ENCODE assay signal across 15 mouse cellular contexts in the genomic region with DNA sequence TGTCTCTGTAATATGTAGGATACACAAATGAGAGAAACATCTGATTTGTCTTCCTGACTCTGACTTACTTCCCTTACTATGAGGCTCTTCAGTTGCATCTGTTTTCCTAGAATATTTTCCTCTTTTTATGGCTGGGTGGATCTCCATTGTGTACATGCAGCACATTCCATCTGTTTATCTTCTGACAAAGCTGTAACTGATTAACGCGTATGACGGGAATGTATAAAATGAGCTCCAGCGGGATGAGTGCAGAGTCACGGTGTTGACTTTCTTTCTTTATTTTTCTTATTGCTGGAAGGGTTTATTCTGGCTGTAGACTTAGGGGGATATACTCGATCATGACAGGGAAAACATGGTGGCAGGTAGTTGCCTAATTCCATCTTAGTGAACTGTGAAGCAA.
"Had no signal": no experiment of that assay in that cellular context is flagged by ENCODE, and none has a peak within 500 bp of the region (broad histone marks: within the 10 kb centered on the region; RNA-seq: fewer than 3 reads in every experiment).

No protein-coding gene starts in this region.

- H3K4me2 ChIP-seq: liver, embryonic 13.5 days; midbrain, embryonic 11.5 days had no signal

- H3K27ac ChIP-seq: left cerebral cortex, adult 2 months; liver, embryonic 13.5 days; stomach, postnatal 0 days had no signal

- H3K4me1 ChIP-seq: liver, embryonic 13.5 days had no signal

- H3K36me3 ChIP-seq: liver, embryonic 13.5 days had no signal

- H3K9ac ChIP-seq: liver, embryonic 13.5 days had no signal

- H3K27me3 ChIP-seq: liver, embryonic 13.5 days had no signal

- H3K9me3 ChIP-seq: liver, embryonic 13.5 days had no signal

- H3K4me3 ChIP-seq: left cerebral cortex, adult 2 months; liver, embryonic 13.5 days had no signal

- DNase-seq: kidney, adult 9 months; kidney, postnatal 14 days; layer of hippocampus, postnatal 36 days; liver, embryonic 13.5 days; lung, adult 2 months; lung, postnatal 14 days; lung, postnatal 4 days; midbrain, embryonic 14.5 days; right cerebral cortex, adult 18-20 months; right cerebral cortex, postnatal 14 days; right cerebral cortex, postnatal 4 days; thymus, postnatal 25 days had no signal
